Mouse (Mus musculus) limb, embryonic 15.5 days (tissue): ENCODE results near the gene Catsper2. TPM values are rescaled to one million over a fixed set of nuclear protein-coding genes. Genes with fewer than 3 reads are reported as not detected.
"Not testable (repeated sequence)": the region's sequence is repeated elsewhere in the genome, so short reads cannot be mapped to it uniquely, and the experiment has no call there.

ENCODE experiments used
- ATAC-seq: fragments of 200-750 bp; cut with Nextera tagmentation; 2 replicates; pipeline ENCODE4 v1.8.0; 2017; ENCODE audit warnings: low read depth, moderate TSS enrichment; ENCODE audit not compliant: insufficient number of reproducible peaks, low FRiP score, low TSS enrichment
- H3K27ac ChIP-seq: fragments of 300-500 bp; sonication (generic); 2 replicates; pipeline ENCODE4 v1.5.1; 2015; ENCODE audit warnings: moderate library complexity, mild to moderate bottlenecking, inconsistent platforms
- H3K27me3 ChIP-seq: fragments of 300-500 bp; sonication (generic); 2 replicates; pipeline ENCODE4 v1.6.1; 2015; ENCODE audit warnings: inconsistent platforms
- H3K36me3 ChIP-seq: fragments of 300-500 bp; sonication (generic); 2 replicates; pipeline ENCODE4 v1.6.1; 2015; ENCODE audit warnings: inconsistent platforms
- H3K4me1 ChIP-seq: fragments of 300-500 bp; sonication (generic); 2 replicates; pipeline ENCODE4 v1.6.1; 2015; ENCODE audit warnings: inconsistent platforms
- H3K4me2 ChIP-seq: fragments of 300-500 bp; sonication (generic); 2 replicates; pipeline ENCODE4 v1.6.1; 2015; ENCODE audit warnings: mild to moderate bottlenecking, inconsistent platforms
- H3K4me3 ChIP-seq: fragments of 300-500 bp; sonication (generic); 2 replicates; pipeline ENCODE4 v1.5.1; 2015; ENCODE audit warnings: mild to moderate bottlenecking, inconsistent platforms
- H3K9ac ChIP-seq: fragments of 300-500 bp; sonication (generic); 2 replicates; pipeline ENCODE4 v1.6.1; 2015; ENCODE audit warnings: inconsistent platforms
- H3K9me3 ChIP-seq: fragments of 300-500 bp; sonication (generic); 2 replicates; pipeline ENCODE4 v1.6.1; 2016; ENCODE audit warnings: inconsistent platforms
- WGBS: fragments of 180-500 bp; shearing (Covaris S2); methylation state at CpG from one replicate; pipeline ENCODE4 v1.1.7; 2015; 5-methylcytosine and 5-hydroxymethylcytosine counted together
- polyA plus RNA-seq: library from polyadenylated mRNA; unstranded; fragments of >200 nt; fragmentation: Nextera tagmentation; extraction: Ambion mirVana; gene quantifications from 2 replicates; pipeline ENCODE4 v1.2.1, GENCODE M21; 2015

The Catsper2 gene
- polyA plus RNA-seq, 1 experiment from 2014 or later = 2.0 TPM

- no peak for ATAC-seq
- no peak overlapping the region for H3K4me2 ChIP-seq
- H3K27me3 ChIP-seq = no peaks in the 10 kb centered on the region
- WGBS = 83% methylated on average over 3 of the region's 3 CpGs
- H3K4me1 ChIP-seq = peaks cover 23% of the 10 kb centered on the region
- H3K9ac ChIP-seq = no peak overlapping the region
- no peaks in the 10 kb centered on the region for H3K9me3 ChIP-seq
- H3K4me3 ChIP-seq = no peak overlapping the region
- H3K27ac ChIP-seq = no peak overlapping the region
- H3K36me3 ChIP-seq = peaks cover 43% of the 10 kb centered on the region
Observed at GRCm38 (mm10) chr2:121418476-121418875, 4.9 kb upstream of the Catsper2 start.

- Histone ChIP-seq H3K9ac (no peak overlapping the region), H3K4me1 (peaks cover 27% of the 10 kb centered on the region), H3K4me3 (no peak overlapping the region), H3K9me3 (no peaks in the 10 kb centered on the region), H3K36me3 (peaks cover 29% of the 10 kb centered on the region), H3K4me2 (0 out of 2 replicates have a peak overlapping the region, but pooled peaks have one; percentile 56), H3K27me3 (no peaks in the 10 kb centered on the region), H3K27ac (no peak overlapping the region)
- 89% methylated on average over 6 of the region's 6 CpGs for WGBS
- ATAC-seq = no peak
Observed at GRCm38 (mm10) chr2:121416356-121416755, 2.8 kb upstream of the Catsper2 start.

- Histone ChIP-seq H3K4me3 (peak overlapping the region; percentile 99), H3K27ac (no peak overlapping the region), H3K4me1 (peaks cover 27% of the 10 kb centered on the region), H3K4me2 (peak overlapping the region; percentile 56), H3K27me3 (no peaks in the 10 kb centered on the region), H3K9ac (no peak overlapping the region), H3K36me3 (peaks cover 29% of the 10 kb centered on the region), H3K9me3 (no peaks in the 10 kb centered on the region)
- WGBS = 59% methylated on average over 3 of the region's 3 CpGs
- no peak for ATAC-seq
Observed at GRCm38 (mm10) chr2:121415591-121415990, 2.0 kb upstream of the Catsper2 start.

GRCm38 (mm10) chr2:121415103-121415502, 1.5 kb upstream of the Catsper2 start:
- H3K9ac ChIP-seq = peak overlapping the region; percentile 35; the same call in 1 of the 2 replicates
- peaks cover 27% of the 10 kb centered on the region for H3K4me1 ChIP-seq
- H3K9me3 ChIP-seq = no peaks in the 10 kb centered on the region
- no peak overlapping the region for H3K27ac ChIP-seq
- ATAC-seq = no peak
- no peaks in the 10 kb centered on the region for H3K27me3 ChIP-seq
- peak overlapping the region; percentile 99 for H3K4me3 ChIP-seq
- peaks cover 29% of the 10 kb centered on the region for H3K36me3 ChIP-seq
- peak overlapping the region; percentile 56 for H3K4me2 ChIP-seq
- WGBS = 60% methylated on average over 3 of the region's 3 CpGs

GRCm38 (mm10) chr2:121414139-121414685, 620 bp upstream of the Catsper2 start:
- no peaks in the 10 kb centered on the region for H3K9me3 ChIP-seq
- H3K4me2 ChIP-seq = peak overlapping the region; percentile 56
- under 1% methylated on average over 32 of the region's 32 CpGs for WGBS
- H3K27ac ChIP-seq = peak overlapping the region; percentile 98
- H3K27me3 ChIP-seq = no peaks in the 10 kb centered on the region
- peak; percentile 57 for ATAC-seq
- H3K9ac ChIP-seq = peak overlapping the region; percentile 99
- peaks cover 29% of the 10 kb centered on the region for H3K36me3 ChIP-seq
- peaks cover 27% of the 10 kb centered on the region for H3K4me1 ChIP-seq
- peak overlapping the region; percentile 99 for H3K4me3 ChIP-seq

- WGBS = 15% methylated on average over 4 of the region's 4 CpGs
- Histone ChIP-seq H3K4me2 (peak overlapping the region; percentile 56), H3K9me3 (0 out of 2 replicates have a peak, but pooled peaks cover 2% of the 10 kb centered on the region), H3K27me3 (no peaks in the 10 kb centered on the region), H3K36me3 (peaks cover 17% of the 10 kb centered on the region), H3K4me1 (peaks cover 27% of the 10 kb centered on the region), H3K9ac (peak overlapping the region; percentile 48), H3K27ac (peak overlapping the region; percentile 98), H3K4me3 (peak overlapping the region; percentile 99)
- no peak for ATAC-seq
Observed at GRCm38 (mm10) chr2:121412843-121413386, 677 bp downstream of the Catsper2 start.

- no peak for ATAC-seq
Observed at GRCm38 (mm10) chr2:121408160-121408559, 5.4 kb downstream of the Catsper2 start.

GRCm38 (mm10) chr2:121403296-121403695, 10.3 kb downstream of the Catsper2 start:
- ATAC-seq = no peak
- Histone ChIP-seq H3K4me3 (no peak overlapping the region), H3K4me1 (no peaks in the 10 kb centered on the region), H3K9ac (no peak overlapping the region), H3K36me3 (no peaks in the 10 kb centered on the region), H3K9me3 (0 out of 2 replicates have a peak, but pooled peaks cover under 1% of the 10 kb centered on the region), H3K27ac (no peak overlapping the region), H3K27me3 (no peaks in the 10 kb centered on the region), H3K4me2 (no peak overlapping the region)

More at GRCm38 (mm10) chr2:121408160-121408559, 5.4 kb downstream of the Catsper2 start:
- Histone ChIP-seq H3K36me3 (no peaks in the 10 kb centered on the region), H3K9me3 (0 out of 2 replicates have a peak, but pooled peaks cover 2% of the 10 kb centered on the region), H3K27ac (no peak overlapping the region), H3K27me3 (no peaks in the 10 kb centered on the region), H3K4me3 (no peak overlapping the region), H3K4me2 (no peak overlapping the region), H3K4me1 (peaks cover 4% of the 10 kb centered on the region; the same call in 1 of the 2 replicates), H3K9ac (no peak overlapping the region)
- WGBS = 32% methylated on average over 4 of the region's 4 CpGs

- H3K27me3 ChIP-seq = no peaks in the 10 kb centered on the region
- H3K36me3 ChIP-seq = no peaks in the 10 kb centered on the region
- WGBS = 16% methylated on average over 8 of the region's 8 CpGs
- no peak overlapping the region for H3K4me3 ChIP-seq
- H3K9ac ChIP-seq = no peak overlapping the region
- ATAC-seq = no peak
- H3K4me1 ChIP-seq = no peaks in the 10 kb centered on the region
- no peaks in the 10 kb centered on the region for H3K9me3 ChIP-seq
- no peak overlapping the region for H3K27ac ChIP-seq
- no peak overlapping the region for H3K4me2 ChIP-seq
Observed at GRCm38 (mm10) chr2:121396624-121397023, 17.0 kb downstream of the Catsper2 start.

- H3K9ac ChIP-seq, H3K27me3 ChIP-seq, H3K36me3 ChIP-seq, H3K27ac ChIP-seq, ATAC-seq, H3K4me1 ChIP-seq, H3K4me3 ChIP-seq, H3K9me3 ChIP-seq, H3K4me2 ChIP-seq: not testable (repeated sequence)
- 90% methylated on average over 17 of the region's 17 CpGs for WGBS
Observed at GRCm38 (mm10) chr2:121386961-121387575, 26.5 kb downstream of the Catsper2 start, which contains the start of gene Strc. Strc (minus strand) TSS chr2:121387168.

GRCm38 (mm10) chr2:121374766-121375165, 38.8 kb downstream of the Catsper2 start:
- H3K27ac ChIP-seq = no peak overlapping the region
- H3K27me3 ChIP-seq = 0 out of 2 replicates have a peak, but pooled peaks cover 5% of the 10 kb centered on the region
- H3K9ac ChIP-seq = no peak overlapping the region
- H3K4me2 ChIP-seq = no peak overlapping the region
- 44% methylated on average over 2 of the region's 2 CpGs for WGBS
- H3K36me3 ChIP-seq = no peaks in the 10 kb centered on the region
- H3K4me1 ChIP-seq = no peaks in the 10 kb centered on the region
- no peak for ATAC-seq
- no peaks in the 10 kb centered on the region for H3K9me3 ChIP-seq
- no peak overlapping the region for H3K4me3 ChIP-seq

GRCm38 (mm10) chr2:121372266-121372665, 41.3 kb downstream of the Catsper2 start:
- Histone ChIP-seq H3K36me3 (no peaks in the 10 kb centered on the region), H3K4me2 (no peak overlapping the region), H3K27ac (no peak overlapping the region), H3K9me3 (no peaks in the 10 kb centered on the region), H3K27me3 (0 out of 2 replicates have a peak, but pooled peaks cover 5% of the 10 kb centered on the region), H3K9ac (no peak overlapping the region), H3K4me1 (0 out of 2 replicates have a peak, but pooled peaks cover 7% of the 10 kb centered on the region), H3K4me3 (no peak overlapping the region)
- WGBS = 76% methylated on average over 3 of the region's 3 CpGs
- ATAC-seq = no peak
